ENCODE assay signal across 32 mouse cellular contexts in the genomic region with DNA sequence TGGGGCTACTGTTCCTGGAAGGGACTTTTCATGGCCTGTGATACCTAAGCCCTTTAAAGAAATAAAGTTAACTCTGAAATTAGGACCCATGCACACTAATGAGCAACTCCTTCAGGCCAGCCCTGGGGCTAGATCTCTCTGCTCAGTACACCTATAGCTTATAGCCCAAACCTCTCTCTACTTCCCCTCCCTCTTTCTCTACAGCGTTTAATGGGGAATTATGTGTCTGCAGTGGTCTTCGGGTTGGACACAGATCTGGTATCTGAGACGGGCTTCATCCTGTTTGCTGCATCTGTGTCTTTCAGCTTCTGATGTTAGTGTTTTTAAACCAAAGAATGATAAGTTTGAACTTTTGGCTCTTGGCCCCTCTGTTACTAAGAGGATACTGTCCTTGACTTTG. TPM values are rescaled to one million over a fixed set of nuclear protein-coding genes. Genes with fewer than 3 reads are reported as not detected.
"Had no signal": no experiment of that assay in that cellular context is flagged by ENCODE, and none has a peak within 500 bp of the region (broad histone marks: within the 10 kb centered on the region; RNA-seq: fewer than 3 reads in every experiment).

No protein-coding gene starts in this region.

- H3K27me3 ChIP-seq: heart, embryonic 13.5 days; heart, embryonic 15.5 days; hindbrain, embryonic 12.5 days; hindbrain, embryonic 13.5 days; hindbrain, embryonic 15.5 days; intestine, embryonic 15.5 days; kidney, embryonic 15.5 days had no signal

- H3K9me3 ChIP-seq: heart, embryonic 10.5 days; heart, embryonic 13.5 days; heart, embryonic 15.5 days; hindbrain, embryonic 10.5 days; hindbrain, embryonic 12.5 days; hindbrain, embryonic 13.5 days; hindbrain, embryonic 15.5 days; intestine, embryonic 15.5 days; kidney, embryonic 15.5 days had no signal

- H3K4me2 ChIP-seq: heart, embryonic 11.5 days; heart, embryonic 13.5 days; heart, embryonic 15.5 days; hindbrain, embryonic 12.5 days; hindbrain, embryonic 13.5 days; hindbrain, embryonic 14.5 days; hindbrain, embryonic 15.5 days; intestine, embryonic 15.5 days; kidney, embryonic 15.5 days had no signal

- H3K9ac ChIP-seq: heart, embryonic 13.5 days; heart, embryonic 15.5 days; hindbrain, embryonic 12.5 days; hindbrain, embryonic 13.5 days; hindbrain, embryonic 14.5 days; hindbrain, embryonic 15.5 days; intestine, embryonic 15.5 days; kidney, embryonic 15.5 days had no signal

- ATAC-seq: hindbrain, embryonic 16.5 days; hindbrain, postnatal 0 days; inflammation-experienced regulatory T-cells, adult 6 months; intestine, embryonic 15.5 days; intestine, embryonic 16.5 days had no signal

- H3K4me1 ChIP-seq: heart, embryonic 10.5 days; heart, embryonic 15.5 days; hindbrain, embryonic 10.5 days; hindbrain, embryonic 12.5 days; hindbrain, embryonic 13.5 days; hindbrain, embryonic 15.5 days; intestine, embryonic 15.5 days; kidney, embryonic 15.5 days had no signal

- DNase-seq: heart, postnatal 14 days; heart, postnatal 36 days; heart, postnatal 4 days; kidney, adult 11 months; kidney, adult 18-20 months; kidney, adult 2 months; kidney, adult 8-10 months; kidney, adult 9 months; kidney, postnatal 10 days; kidney, postnatal 14 days; kidney, postnatal 25 days; kidney, postnatal 36 days; layer of hippocampus, adult 9-11 months; layer of hippocampus, postnatal 36 days had no signal

- H3K27ac ChIP-seq: heart, embryonic 10.5 days; heart, embryonic 13.5 days; heart, embryonic 15.5 days; hindbrain, embryonic 10.5 days; hindbrain, embryonic 12.5 days; hindbrain, embryonic 13.5 days; hindbrain, embryonic 14.5 days; hindbrain, embryonic 15.5 days; hindbrain, postnatal 0 days; intestine, embryonic 15.5 days; kidney, embryonic 15.5 days; kidney, postnatal 0 days; layer of hippocampus, adult 2 months; left cerebral cortex, adult 2 months had no signal

- H3K36me3 ChIP-seq: heart, embryonic 10.5 days; heart, embryonic 13.5 days; heart, embryonic 15.5 days; hindbrain, embryonic 10.5 days; hindbrain, embryonic 12.5 days; hindbrain, embryonic 13.5 days; hindbrain, embryonic 15.5 days; intestine, embryonic 15.5 days; kidney, embryonic 15.5 days had no signal

- H3K4me3 ChIP-seq: heart, embryonic 10.5 days; heart, embryonic 13.5 days; heart, embryonic 15.5 days; hindbrain, embryonic 10.5 days; hindbrain, embryonic 12.5 days; hindbrain, embryonic 13.5 days; hindbrain, embryonic 15.5 days; intestine, embryonic 15.5 days; kidney, embryonic 15.5 days; layer of hippocampus, adult 2 months; left cerebral cortex, adult 2 months had no signal

RNA-seq across cellular contexts. Expression of a gene that starts 18.9 kb away (rescaled TPM):
- polyA plus RNA-seq: inflammation-experienced regulatory T-cells, adult 6 months had no signal
